Mouse (Mus musculus) thymus, postnatal 10 days (tissue): Measurements from ENCODE around the gene Kcnj6.

ENCODE experiments used
- DNase-seq, 2 experiments: peaks; one replicate each; pipeline ENCODE4 v3.0.0; 2021; ENCODE audit warnings: low spot score in 2 of 2

Kcnj6 gene

GRCm38 (mm10) chr16:94997340-94997849 lies at the start of gene Kcnj6:
Kcnj6 (minus strand) TSS chr16:94997701.
- DNase-seq = no peak

- DNase-seq = no peak
Observed at GRCm38 (mm10) chr16:95009937-95010336, 12.4 kb upstream of the Kcnj6 start.

GRCm38 (mm10) chr16:95004599-95004998 lies 7.1 kb upstream of the Kcnj6 start:
- DNase-seq = no peak

- no peak for DNase-seq
Observed at GRCm38 (mm10) chr16:94999551-94999950, 2.0 kb upstream of the Kcnj6 start.

GRCm38 (mm10) chr16:94999019-94999418 lies 1.5 kb upstream of the Kcnj6 start:
- DNase-seq = no peak

GRCm38 (mm10) chr16:94996791-94997281 lies 665 bp downstream of the Kcnj6 start:
- no peak for DNase-seq

- no peak for DNase-seq
Observed at GRCm38 (mm10) chr16:94995542-94996131, 1.9 kb downstream of the Kcnj6 start.

- DNase-seq = no peak
Observed at GRCm38 (mm10) chr16:94994924-94995323, 2.6 kb downstream of the Kcnj6 start.

- no peak for DNase-seq
Observed at GRCm38 (mm10) chr16:94994148-94994547, 3.4 kb downstream of the Kcnj6 start.

- DNase-seq = no peak
Observed at GRCm38 (mm10) chr16:94990114-94990513, 7.4 kb downstream of the Kcnj6 start.

- no peak for DNase-seq
Observed at GRCm38 (mm10) chr16:94986731-94987130, 10.8 kb downstream of the Kcnj6 start.

GRCm38 (mm10) chr16:94984263-94984662 lies 13.2 kb downstream of the Kcnj6 start:
- no peak for DNase-seq

GRCm38 (mm10) chr16:94980374-94980773 lies 17.1 kb downstream of the Kcnj6 start:
- no peak for DNase-seq

GRCm38 (mm10) chr16:94979499-94979898 lies 18.0 kb downstream of the Kcnj6 start:
- no peak for DNase-seq

GRCm38 (mm10) chr16:94972080-94972855 lies 25.2 kb downstream of the Kcnj6 start:
- peak in 1 of 2 experiments; percentile 8 for DNase-seq

GRCm38 (mm10) chr16:94968941-94969340 lies 28.6 kb downstream of the Kcnj6 start:
- no peak for DNase-seq

GRCm38 (mm10) chr16:94968472-94968871 lies 29.0 kb downstream of the Kcnj6 start:
- DNase-seq = no peak

- no peak for DNase-seq
Observed at GRCm38 (mm10) chr16:94957156-94957828, 40.2 kb downstream of the Kcnj6 start.

GRCm38 (mm10) chr16:94956410-94956809 lies 41.1 kb downstream of the Kcnj6 start:
- DNase-seq = no peak

GRCm38 (mm10) chr16:94953294-94953693 lies 44.2 kb downstream of the Kcnj6 start:
- no peak for DNase-seq

GRCm38 (mm10) chr16:94949172-94949571 lies 48.3 kb downstream of the Kcnj6 start:
- no peak for DNase-seq

- no peak for DNase-seq
Observed at GRCm38 (mm10) chr16:94946848-94947247, 50.7 kb downstream of the Kcnj6 start.
